Mouse (Mus musculus) thymus, adult 2 months (tissue): ENCODE results near the gene Eci1. TPM values are rescaled to one million over a fixed set of nuclear protein-coding genes. Genes with fewer than 3 reads are reported as not detected.

Experiments used
- DNase-seq: peaks from one replicate; pipeline ENCODE4 v3.0.0; 2021
- H3K27ac ChIP-seq: fragments of 200-500 bp; 2 replicates; pipeline ENCODE4 v1.5.1; 2012; ENCODE audit warnings: low read length, control low read depth; ENCODE audit not compliant: control insufficient read depth, insufficient read depth
- H3K27me3 ChIP-seq: fragments of 200-500 bp; 2 replicates; pipeline ENCODE4 v1.6.1; 2012; ENCODE audit warnings: mild to moderate bottlenecking, low read length, moderate library complexity, mixed read lengths; ENCODE audit not compliant: control insufficient read depth, insufficient read depth
- H3K36me3 ChIP-seq: fragments of 200-500 bp; 2 replicates; pipeline ENCODE4 v1.6.1; 2012; ENCODE audit warnings: mild to moderate bottlenecking, low read length, moderate library complexity; ENCODE audit not compliant: control insufficient read depth, insufficient read depth
- H3K4me1 ChIP-seq: fragments of 200-500 bp; replicated peaks from 2 replicates; pipeline ENCODE4 v1.6.1; 2012; ENCODE audit warnings: low read length; ENCODE audit not compliant: control insufficient read depth, insufficient read depth
- H3K4me3 ChIP-seq: fragments of 200-500 bp; 2 replicates; pipeline ENCODE4 v1.5.1; 2012; ENCODE audit warnings: mild to moderate bottlenecking, low read length, control low read depth, moderate library complexity; ENCODE audit not compliant: control insufficient read depth, insufficient read depth
- CTCF ChIP-seq: fragments of 200-500 bp; IDR thresholded peaks from 2 replicates; pipeline ENCODE4 v1.5.1; 2012; ENCODE audit warnings: mild to moderate bottlenecking, control low read depth, low read length, moderate library complexity, borderline replicate concordance; ENCODE audit not compliant: control insufficient read depth, poor library complexity, insufficient read depth; ENCODE audit errors: extremely low read depth
- POLR2A ChIP-seq: fragments of 200-500 bp; IDR thresholded peaks from 2 replicates; pipeline ENCODE4 v1.6.1; 2012; ENCODE audit warnings: mild to moderate bottlenecking, low read length, control low read depth, moderate library complexity; ENCODE audit not compliant: control insufficient read depth, poor library complexity, insufficient read depth; ENCODE audit errors: extremely low read depth
- WGBS: fragments of 180-500 bp; shearing (Covaris S2); methylation state at CpG from one replicate; pipeline ENCODE4 v1.1.7; 2018; 5-methylcytosine and 5-hydroxymethylcytosine counted together
- polyA plus RNA-seq: library from polyadenylated mRNA; depleted of rRNA; stranded (reverse); fragments of >200 nt; gene quantifications from 2 replicates; pipeline ENCODE4 v1.2.3, GENCODE M21; 2012

Eci1 gene
- polyA plus RNA-seq, 1 experiment: 57.0 TPM

- Histone ChIP-seq H3K36me3 (peaks cover 22% of the 10 kb centered on the region), H3K27me3 (no peaks in the 10 kb centered on the region), H3K4me1 (peaks cover 27% of the 10 kb centered on the region), H3K4me3 (no peak overlapping the region), H3K27ac (no peak overlapping the region)
- WGBS: 94% methylated on average over 6 of the region's 6 CpGs
- no peak for DNase-seq
- TF ChIP-seq CTCF (no peak), POLR2A (no peak)
These were observed 49.1 kb downstream of the Eci1 start for GRCm38 (mm10) chr17:24475586-24475985.

DNA sequence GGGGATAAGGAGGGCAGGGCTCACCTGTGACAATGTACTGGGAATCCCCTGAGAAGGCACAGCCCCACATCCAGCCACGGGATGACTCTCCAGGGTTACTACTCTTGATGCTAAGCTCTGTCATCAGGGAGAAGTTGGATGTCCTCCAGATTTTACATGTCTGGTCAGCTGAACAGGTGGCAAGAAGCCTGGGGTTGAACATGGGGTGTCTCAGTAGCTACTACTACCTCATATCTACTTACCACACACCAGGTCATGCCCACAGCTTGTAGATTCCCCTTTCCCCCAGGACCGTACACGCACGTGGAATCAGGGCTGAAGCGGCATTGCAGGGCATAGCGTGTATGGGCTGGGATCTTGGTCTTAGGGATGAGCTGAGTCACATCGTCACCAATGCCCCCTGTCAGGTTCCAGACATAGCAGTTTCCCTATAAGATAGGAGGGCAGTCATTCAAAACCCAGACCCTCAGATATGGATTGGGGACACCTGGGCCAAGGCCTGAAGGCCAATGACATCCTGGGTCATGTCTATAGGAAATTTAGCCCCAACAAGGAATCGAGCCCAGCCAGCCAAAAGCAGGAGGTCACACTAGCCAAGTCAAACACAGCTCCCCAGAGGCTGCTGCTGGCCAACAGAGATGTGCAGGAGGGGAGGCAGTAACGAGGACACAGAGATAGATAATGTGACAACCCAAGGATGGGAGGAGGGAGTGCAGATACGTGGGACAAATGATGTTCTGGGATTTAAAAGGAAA is 49.8 kb downstream of the Eci1 start:
- no peak overlapping the region for H3K4me3 ChIP-seq

GRCm38 (mm10) chr17:24477053-24477984 is 50.9 kb downstream of the Eci1 start:
- peaks cover 13% of the 10 kb centered on the region for H3K4me1 ChIP-seq
- DNase-seq: no peak
- peaks cover 22% of the 10 kb centered on the region for H3K36me3 ChIP-seq
- no peak overlapping the region for H3K27ac ChIP-seq
- TF ChIP-seq POLR2A (no peak), CTCF (no peak)
- H3K27me3 ChIP-seq: no peaks in the 10 kb centered on the region
- WGBS: 97% methylated on average over 20 of the region's 20 CpGs
- no peak overlapping the region for H3K4me3 ChIP-seq

More for the DNA sequence above, 49.8 kb downstream of the Eci1 start:
- TF ChIP-seq POLR2A (no peak), CTCF (no peak)
- Histone ChIP-seq H3K36me3 (peaks cover 22% of the 10 kb centered on the region), H3K27ac (no peak overlapping the region), H3K27me3 (no peaks in the 10 kb centered on the region), H3K4me1 (peaks cover 20% of the 10 kb centered on the region)
- WGBS: 92% methylated on average over 10 of the region's 10 CpGs
- no peak for DNase-seq

GRCm38 (mm10) chr17:24477985-24478600 is 51.7 kb downstream of the Eci1 start:
- WGBS: 63% methylated on average over 11 of the region's 11 CpGs

DNA sequence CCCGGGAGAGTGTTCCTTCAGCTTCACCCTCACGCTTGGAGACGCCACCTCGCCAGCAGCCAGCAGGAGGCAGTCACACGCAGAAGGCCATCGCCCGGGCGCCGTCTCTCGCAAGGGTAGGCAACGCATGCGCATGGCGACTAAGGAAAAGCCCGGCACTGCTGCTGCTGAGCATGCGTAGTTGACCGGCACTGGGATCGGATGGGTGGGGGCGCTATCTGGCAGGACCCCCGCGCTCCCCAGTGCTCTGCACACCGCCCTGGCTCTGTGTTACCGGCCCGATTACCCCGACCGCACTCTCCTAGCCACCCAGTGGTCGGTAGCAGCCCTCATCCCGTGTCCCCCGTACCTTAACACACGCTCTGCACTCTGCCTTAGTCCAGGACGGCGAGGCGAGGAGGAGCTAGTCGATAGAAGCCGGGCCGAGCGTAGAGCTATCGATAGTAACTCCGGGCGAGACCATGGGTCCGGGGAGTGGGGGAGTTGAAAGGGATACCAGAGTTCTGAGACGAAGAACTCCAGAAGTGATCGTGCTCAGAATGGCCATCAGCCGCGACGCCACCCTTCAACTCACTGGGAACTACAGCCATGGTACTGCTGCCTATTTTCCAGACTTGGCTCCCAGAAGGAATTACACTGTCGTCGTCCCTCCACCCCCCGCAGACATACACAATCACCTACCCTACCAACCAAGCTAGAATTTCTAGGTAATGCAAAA is 52.4 kb downstream of the Eci1 start, which contains the start of gene Mlst8:
TSS of gene Mlst8 (minus strand) at position 416 of the 718 bp plus-strand sequence.
- DNase-seq: peak; percentile 98
- Histone ChIP-seq H3K27me3 (no peaks in the 10 kb centered on the region), H3K36me3 (peaks cover 22% of the 10 kb centered on the region), H3K4me1 (peaks cover 8% of the 10 kb centered on the region), H3K27ac (peak within 1 kb of the TSS; percentile 71), H3K4me3 (peak within 1 kb of the TSS; percentile 95)
- TF ChIP-seq POLR2A (peak; percentile 54; the same call in 1 of the 2 replicates), CTCF (peak; percentile 92)
- WGBS: under 1% methylated on average over 48 of the region's 48 CpGs

More at GRCm38 (mm10) chr17:24477985-24478600, 51.7 kb downstream of the Eci1 start:
- TF ChIP-seq CTCF: no peak
- TF ChIP-seq POLR2A: no peak
- DNase-seq: no peak
- no peak overlapping the region for H3K27ac ChIP-seq
- H3K27me3 ChIP-seq: no peaks in the 10 kb centered on the region
- H3K36me3 ChIP-seq: peaks cover 22% of the 10 kb centered on the region
- H3K4me1 ChIP-seq: peaks cover 8% of the 10 kb centered on the region
- 0 out of 2 replicates have a peak overlapping the region, but pooled peaks have one; percentile 95 for H3K4me3 ChIP-seq

DNA sequence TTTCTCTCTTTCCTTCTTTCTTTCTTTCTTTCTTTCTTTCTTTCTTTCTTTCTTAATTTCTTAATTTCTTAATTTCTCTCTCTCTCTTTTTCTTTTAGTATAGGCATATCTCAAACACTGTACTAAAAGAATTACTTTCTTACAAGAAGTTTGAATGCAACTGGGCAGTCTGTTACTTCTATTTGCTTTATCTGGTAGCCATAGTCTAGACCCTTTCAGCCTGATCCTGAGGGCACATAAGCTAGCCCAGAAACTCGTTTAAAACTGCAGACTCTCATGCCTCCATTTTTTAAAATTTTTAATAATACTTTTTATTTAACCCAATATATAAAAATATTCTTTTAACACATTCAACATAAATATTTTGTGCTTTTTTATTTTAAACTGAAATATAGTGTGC is 53.0 kb downstream of the Eci1 start:
- no peak overlapping the region for H3K27ac ChIP-seq
- peaks cover 22% of the 10 kb centered on the region for H3K36me3 ChIP-seq
- H3K4me1 ChIP-seq: peaks cover 8% of the 10 kb centered on the region
- no peak for DNase-seq
- H3K4me3 ChIP-seq: no peak overlapping the region
- H3K27me3 ChIP-seq: no peaks in the 10 kb centered on the region
- 19% methylated on average over 1 of the region's 1 CpGs for WGBS
- TF ChIP-seq POLR2A: no peak
- TF ChIP-seq CTCF: no peak
